Mouse (Mus musculus): ENCODE data around the gene Prune1. TPM values are rescaled to one million over a fixed set of nuclear protein-coding genes. Genes with fewer than 3 reads are reported as not detected.

The Prune1 gene
- polyA plus RNA-seq, 1 experiment from 2014 or later, result 14.5 TPM

DNA sequence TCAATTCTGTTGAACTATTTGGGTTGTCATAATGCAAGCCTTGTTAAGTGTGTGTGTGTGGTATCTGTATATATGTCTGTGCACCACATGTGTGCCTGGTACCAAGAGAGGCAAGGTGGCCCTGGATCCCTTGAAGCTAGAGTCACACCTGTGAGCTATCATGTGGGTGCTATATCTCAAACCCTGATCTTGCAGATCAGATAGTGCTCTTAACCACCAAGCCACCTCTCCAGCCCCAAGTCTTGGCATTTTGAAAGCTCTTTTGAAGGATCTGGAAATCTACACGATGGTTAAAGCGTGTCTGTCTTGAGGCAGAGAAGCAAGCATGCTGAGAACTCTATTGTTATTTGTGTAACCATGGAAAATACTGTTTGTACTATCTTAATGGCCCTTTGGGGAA lies 71.3 kb downstream of the Prune1 start:
- Histone ChIP-seq H3K36me3 (ENCODE audit: insufficient read depth, low read length) (peaks cover 11% of the 10 kb centered on the region; the same call in 1 of the 2 replicates), H3K9ac (replicated peaks; ENCODE audit: low read depth) (no peak overlapping the region), H3K4me2 (replicated peaks; ENCODE audit: low read depth, low read length) (no peak overlapping the region), H3K27ac (ENCODE audit: low read length) (no peak overlapping the region), H3K9me3 (ENCODE audit: low read length) (no peaks in the 10 kb centered on the region), H3K27me3 (replicated peaks; ENCODE audit: insufficient read depth, low read length) (no peaks in the 10 kb centered on the region), H3K4me3 (ENCODE audit: low read depth, low read length) (no peak overlapping the region), H3K4me1 (ENCODE audit: insufficient read depth, low read depth, low read length) (no peaks in the 10 kb centered on the region)
- ATAC-seq, result no peak
- DNase-seq (ENCODE audit: low spot score), result no peak
- TF ChIP-seq CTCF (IDR thresholded peaks at IDR 0.05) (no peak), EP300 (IDR thresholded peaks at IDR 0.05) (no peak)
- 87% methylated on average over 2 of the region's 2 CpGs for WGBS

GRCm38 (mm10) chr3:95208286-95208685 lies 73.6 kb downstream of the Prune1 start:
- no peaks in the 10 kb centered on the region for H3K9me3 ChIP-seq (ENCODE audit: low read length)
- no peaks in the 10 kb centered on the region for H3K4me1 ChIP-seq (ENCODE audit: insufficient read depth, low read depth, low read length)
- no peak overlapping the region for H3K27ac ChIP-seq (ENCODE audit: low read length)
- no peak for ATAC-seq
- 81% methylated on average over 4 of the region's 4 CpGs for WGBS
- H3K4me3 ChIP-seq (ENCODE audit: low read depth, low read length), result no peak overlapping the region
- TF ChIP-seq EP300 (IDR thresholded peaks at IDR 0.05) (no peak), CTCF (IDR thresholded peaks at IDR 0.05) (no peak)
- H3K36me3 ChIP-seq (ENCODE audit: insufficient read depth, low read length), result peaks cover 17% of the 10 kb centered on the region; the same call in 1 of the 2 replicates
- H3K27me3 ChIP-seq (replicated peaks; ENCODE audit: insufficient read depth, low read length), result no peaks in the 10 kb centered on the region
- no peak for DNase-seq (ENCODE audit: low spot score)
- no peak overlapping the region for H3K4me2 ChIP-seq (replicated peaks; ENCODE audit: low read depth, low read length)
- H3K9ac ChIP-seq (replicated peaks; ENCODE audit: low read depth), result no peak overlapping the region

DNA sequence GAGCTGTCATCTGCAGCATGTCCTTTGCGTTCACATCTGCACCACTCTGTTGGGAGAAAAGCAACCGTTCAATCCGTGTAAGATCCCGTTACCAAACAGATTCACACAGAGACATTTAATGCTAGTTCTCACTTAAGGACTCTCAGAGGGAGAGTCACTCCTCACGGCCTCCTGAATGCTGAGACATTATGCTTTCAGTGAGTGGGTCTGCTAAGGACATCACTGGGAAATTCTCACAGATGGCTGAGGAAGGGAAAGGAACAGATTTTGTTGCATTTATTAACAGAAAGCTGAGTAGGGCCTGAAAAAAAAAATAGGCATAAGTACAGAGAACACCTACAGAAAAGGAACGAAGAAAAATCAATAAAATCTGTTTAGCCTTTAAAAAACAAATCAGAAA lies 78.0 kb downstream of the Prune1 start:
- Histone ChIP-seq H3K4me3 (ENCODE audit: low read depth, low read length) (no peak overlapping the region), H3K9ac (replicated peaks; ENCODE audit: low read depth) (no peak overlapping the region), H3K27me3 (replicated peaks; ENCODE audit: insufficient read depth, low read length) (no peaks in the 10 kb centered on the region), H3K9me3 (ENCODE audit: low read length) (no peaks in the 10 kb centered on the region), H3K4me2 (replicated peaks; ENCODE audit: low read depth, low read length) (no peak overlapping the region), H3K27ac (ENCODE audit: low read length) (no peak overlapping the region), H3K4me1 (ENCODE audit: insufficient read depth, low read depth, low read length) (no peaks in the 10 kb centered on the region), H3K36me3 (ENCODE audit: insufficient read depth, low read length) (peaks cover 53% of the 10 kb centered on the region)
- DNase-seq (ENCODE audit: low spot score) (no peak), ATAC-seq (no peak)
- WGBS, result 92% methylated on average over 6 of the region's 6 CpGs
- TF ChIP-seq EP300 (IDR thresholded peaks at IDR 0.05) (no peak), CTCF (IDR thresholded peaks at IDR 0.05) (no peak)

Other genes starting within 250 kb of the Prune1 start
- gene Psmd4, start 239.5 kb downstream of the Prune1 start, polyA plus RNA-seq (2015; fragmentation: Nextera tagmentation; extraction: Ambion mirVana), result 170 and 185 TPM in 2 replicates
- 18.1 and 18.6 TPM in 2 replicates for gene Pip5k1a, start 175.1 kb downstream of the Prune1 start, polyA plus RNA-seq (2015; fragmentation: Nextera tagmentation; extraction: Ambion mirVana)
- 82.9 and 84.0 TPM in 2 replicates for gene Vps72, start 171.1 kb downstream of the Prune1 start, polyA plus RNA-seq (2015; fragmentation: Nextera tagmentation; extraction: Ambion mirVana)
- 2.0 and 2.9 TPM in 2 replicates for gene Tmod4, start 157.6 kb downstream of the Prune1 start, polyA plus RNA-seq (2015; fragmentation: Nextera tagmentation; extraction: Ambion mirVana)
- gene Scnm1, start 148.1 kb downstream of the Prune1 start, polyA plus RNA-seq (2015; fragmentation: Nextera tagmentation; extraction: Ambion mirVana), result 51.8 and 54.1 TPM in 2 replicates
- 13.3 and 14.0 TPM in 2 replicates for gene Lysmd1, start 148.0 kb downstream of the Prune1 start, polyA plus RNA-seq (2015; fragmentation: Nextera tagmentation; extraction: Ambion mirVana)
- gene Tnfaip8l2, start 139.7 kb downstream of the Prune1 start, polyA plus RNA-seq (2015; fragmentation: Nextera tagmentation; extraction: Ambion mirVana), result 9.0 and 9.7 TPM in 2 replicates
- 1.3 and 1.8 TPM in 2 replicates for gene Sema6c, start 121.6 kb downstream of the Prune1 start, polyA plus RNA-seq (2015; fragmentation: Nextera tagmentation; extraction: Ambion mirVana)
- gene Gabpb2, start 64.2 kb downstream of the Prune1 start, polyA plus RNA-seq (2015; fragmentation: Nextera tagmentation; extraction: Ambion mirVana), result 4.3 and 4.7 TPM in 2 replicates
- gene Cdc42se1, start 53.3 kb downstream of the Prune1 start, polyA plus RNA-seq (2015; fragmentation: Nextera tagmentation; extraction: Ambion mirVana), result 104 and 120 TPM in 2 replicates
- 5.9 and 6.5 TPM in 2 replicates for gene Mllt11, start 49.9 kb downstream of the Prune1 start, polyA plus RNA-seq (2015; fragmentation: Nextera tagmentation; extraction: Ambion mirVana)
- gene Gm128, start 40.5 kb downstream of the Prune1 start, polyA plus RNA-seq (2015; fragmentation: Nextera tagmentation; extraction: Ambion mirVana), result 1.5 and 1.6 TPM in 2 replicates
- 2.5 and 2.8 TPM in 2 replicates for gene Bnipl, start 30.9 kb downstream of the Prune1 start, polyA plus RNA-seq (2015; fragmentation: Nextera tagmentation; extraction: Ambion mirVana)
- 65.8 and 68.0 TPM in 2 replicates for gene Mindy1, start 731 bp downstream of the Prune1 start, polyA plus RNA-seq (2015; fragmentation: Nextera tagmentation; extraction: Ambion mirVana)
- 1.4 and 1.6 TPM in 2 replicates for gene Anxa9, start 25.1 kb upstream of the Prune1 start, polyA plus RNA-seq (2015; fragmentation: Nextera tagmentation; extraction: Ambion mirVana)
- 291 and 299 TPM in 2 replicates for gene Cers2, start 32.7 kb upstream of the Prune1 start, polyA plus RNA-seq (2015; fragmentation: Nextera tagmentation; extraction: Ambion mirVana)
- 11.5 and 13.2 TPM in 2 replicates for gene Setdb1, start 75.1 kb upstream of the Prune1 start, polyA plus RNA-seq (2015; fragmentation: Nextera tagmentation; extraction: Ambion mirVana)
- gene 4930558C23Rik, start 120.8 kb upstream of the Prune1 start, polyA plus RNA-seq (2015; fragmentation: Nextera tagmentation; extraction: Ambion mirVana), result 0.23 and 0.45 TPM in 2 replicates
- gene Arnt, start 152.3 kb upstream of the Prune1 start, polyA plus RNA-seq (2015; fragmentation: Nextera tagmentation; extraction: Ambion mirVana), result 22.7 and 27.0 TPM in 2 replicates
- gene Ctsk, start 217.2 kb upstream of the Prune1 start, polyA plus RNA-seq (2015; fragmentation: Nextera tagmentation; extraction: Ambion mirVana), result 8.2 and 8.8 TPM in 2 replicates
- gene Ctss, start 244.7 kb upstream of the Prune1 start, polyA plus RNA-seq (2015; fragmentation: Nextera tagmentation; extraction: Ambion mirVana), result 109 and 115 TPM in 2 replicates

Measured in lung, postnatal 0 days (tissue).